Comparison of ENCODE assay signal across 8 mouse cellular contexts in genomic region chr17:25860832-25861703, GRCm38 (mm10). TPM values are rescaled to one million over a fixed set of nuclear protein-coding genes. Genes with fewer than 3 reads are reported as not detected.
DNase-seq lines count a peak whose midpoint lies in the region; ATAC-seq and TF ChIP-seq lines count a peak whose summit lies in the region.

Gene Wdr90, minus strand, starts transcription at chr17:25861501.

- peaks cover 33% of the 10 kb centered on the region for H3K36me3 ChIP-seq in heart, embryonic 13.5 days
- peaks cover 9% of the 10 kb centered on the region; the same call in 1 of the 2 replicates for H3K36me3 ChIP-seq in liver, embryonic 11.5 days (ENCODE audit: control insufficient read depth, insufficient read depth, low read length)
- H3K36me3 ChIP-seq in myocyte (ENCODE audit: control insufficient read depth, insufficient read depth) = no peaks in the 10 kb centered on the region

- WGBS in heart, embryonic 13.5 days = 3% methylated on average over 65 of the region's 65 CpGs
- 5% methylated on average over 65 of the region's 65 CpGs for WGBS in liver, embryonic 11.5 days

- peak within 1 kb of the TSS; percentile 74 for H3K4me3 ChIP-seq in heart, embryonic 13.5 days
- peak within 1 kb of the TSS; percentile 65 for H3K4me3 ChIP-seq in liver, embryonic 11.5 days (ENCODE audit: low read depth, low read length)
- H3K4me3 ChIP-seq in myocyte = peak within 1 kb of the TSS; percentile 32

- peak within 1 kb of the TSS; percentile 89 for H3K9ac ChIP-seq in heart, embryonic 13.5 days
- H3K9ac ChIP-seq in liver, embryonic 11.5 days (ENCODE audit: low read depth, low read length) = peak within 1 kb of the TSS; percentile 83

- peak within 1 kb of the TSS; percentile 94 for H3K4me2 ChIP-seq in heart, embryonic 13.5 days
- peak within 1 kb of the TSS; percentile 91 for H3K4me2 ChIP-seq in liver, embryonic 11.5 days
- H3K4me2 ChIP-seq in myocyte (ENCODE audit: low read depth) = peak within 1 kb of the TSS; percentile 86

- DNase-seq in c-Kit-negative CD71-positive TER-119-positive erythroid progenitor cells, embryonic 14.5 days (ENCODE audit: low read depth, low spot score) = peak; percentile 71
- peak; percentile 86 for DNase-seq in fibroblast of lung, adult 2 months (ENCODE audit: low read depth)
- peak; percentile 96 for DNase-seq in kidney, postnatal 10 days
- DNase-seq in liver, embryonic 11.5 days (ENCODE audit: low spot score) = peak; percentile 86
- DNase-seq in spleen, postnatal 4 days (ENCODE audit: low spot score in 2 of 2) = peak; percentile 86 to 93

- H3K27me3 ChIP-seq in heart, embryonic 13.5 days (replicated peaks) = no peaks in the 10 kb centered on the region
- H3K27me3 ChIP-seq in liver, embryonic 11.5 days (replicated peaks; ENCODE audit: control insufficient read depth, insufficient read depth, low read length) = no peaks in the 10 kb centered on the region
- no peaks in the 10 kb centered on the region for H3K27me3 ChIP-seq in myocyte (ENCODE audit: control insufficient read depth, insufficient read depth, insufficient read length)

- no peaks in the 10 kb centered on the region for H3K9me3 ChIP-seq in heart, embryonic 13.5 days
- no peaks in the 10 kb centered on the region for H3K9me3 ChIP-seq in liver, embryonic 11.5 days (ENCODE audit: control insufficient read depth, low read length)

- peak within 1 kb of the TSS; percentile 75 for H3K27ac ChIP-seq in heart, embryonic 13.5 days (replicated peaks)
- peak within 1 kb of the TSS; percentile 80 for H3K27ac ChIP-seq in liver, embryonic 11.5 days (ENCODE audit: low read depth, low read length)

- no peaks in the 10 kb centered on the region for H3K79me2 ChIP-seq in myocyte (ENCODE audit: control insufficient read depth, insufficient read depth)

- H3K4me1 ChIP-seq in heart, embryonic 13.5 days = peaks cover 20% of the 10 kb centered on the region
- H3K4me1 ChIP-seq in liver, embryonic 11.5 days (replicated peaks; ENCODE audit: control insufficient read depth, insufficient read depth, low read length) = peaks cover 19% of the 10 kb centered on the region

- TF ChIP-seq POLR2A in myocyte (IDR thresholded peaks at IDR 0.05; ENCODE audit: insufficient read length, low read depth) = peak; percentile 89

- peak within 1 kb of the TSS; percentile 11 for H3ac ChIP-seq in myocyte (ENCODE audit: control insufficient read depth, insufficient read length)

- peak; percentile 99 for ATAC-seq in CD4-positive, CD25-positive, alpha-beta regulatory T cell, adult 4 months
- ATAC-seq in heart, embryonic 13.5 days (ENCODE audit: extremely low read depth, insufficient number of reproducible peaks, low FRiP score, low TSS enrichment) = peak; percentile 75
- ATAC-seq in liver, embryonic 11.5 days (replicated peaks; ENCODE audit: low FRiP score) = peak; percentile 92

TF ChIP-seq in myocyte, 11 proteins besides CTCF, POLR2A, EP300 and RAD21:
- TF ChIP-seq TCF12 (IDR thresholded peaks at IDR 0.05; ENCODE audit: insufficient read depth, poor library complexity, severe bottlenecking) (no peak), SRF (IDR thresholded peaks at IDR 0.05; ENCODE audit: control insufficient read depth, insufficient read length, low read depth) (peak; percentile 71), E2F4 (IDR thresholded peaks at IDR 0.05; ENCODE audit: insufficient read depth) (peak; percentile 86), MYOG (IDR thresholded peaks at IDR 0.05; ENCODE audit: control insufficient read depth in 1 of 3, insufficient read depth in 1 of 3, insufficient read length in 2 of 3, low read depth in 2 of 3) (peak in 2 of 3 experiments; percentile 43 to 52), POLR2AphosphoS2 (IDR thresholded peaks at IDR 0.05; ENCODE audit: insufficient read length, low read depth) (peak; percentile 86), USF1 (IDR thresholded peaks at IDR 0.05; ENCODE audit: low read depth) (no peak), MYOD1 (IDR thresholded peaks at IDR 0.05; ENCODE audit: control insufficient read depth in 1 of 3, insufficient read length in 2 of 3, low read depth in 2 of 3) (peak in 2 of 3 experiments; percentile 52 to 59), CEBPB (IDR thresholded peaks at IDR 0.05; ENCODE audit: insufficient read depth, poor library complexity, severe bottlenecking) (peak; percentile 56; the same call in 1 of the 2 replicates), MAX (IDR thresholded peaks at IDR 0.05; ENCODE audit: low read depth) (no peak), REST (IDR thresholded peaks at IDR 0.05; ENCODE audit: insufficient read depth, insufficient read length) (no peak)

RNA-seq across cellular contexts. Expression of gene Wdr90, which starts in this region (rescaled TPM):
- polyA plus RNA-seq in CD4-positive, CD25-positive, alpha-beta regulatory T cell, adult 4 months (2017; shearing (Covaris generic)) = 1 to 10 TPM; 3.4 to 6.8 TPM
- polyA plus RNA-seq in heart, embryonic 13.5 days (2015; fragmentation: Nextera tagmentation; extraction: Ambion mirVana) = 12.3 and 15.1 TPM in 2 replicates
- 22.2 and 25.7 TPM in 2 replicates for polyA plus RNA-seq in liver, embryonic 11.5 days (2014; fragmentation: Nextera tagmentation; extraction: Ambion mirVana)
- 7.4 TPM for polyA plus RNA-seq in myocyte (2012; fragmentation: generic; extraction: Trizol)

Comparison
In these comparisons a context has a peak if more than half of its experiments do, and no peak if none do; other contexts are left out.
1. Peak in every context shown above with its lines: DNase-seq, ATAC-seq, H3K4me3 ChIP-seq and H3K27ac ChIP-seq.